Mouse (Mus musculus) intestine, embryonic 14.5 days (tissue): ENCODE data around the gene Rhoj. TPM values are rescaled to one million over a fixed set of nuclear protein-coding genes. Genes with fewer than 3 reads are reported as not detected.

ENCODE experiments used
- ATAC-seq: fragments of 200-750 bp; cut with Nextera tagmentation; replicated peaks from 2 replicates; pipeline ENCODE4 v1.8.0; 2017; ENCODE audit warnings: low read depth, moderate number of reproducible peaks, moderate TSS enrichment, moderate library complexity; ENCODE audit not compliant: low FRiP score, low TSS enrichment
- DNase-seq: peaks from one replicate; pipeline ENCODE4 v3.0.0-alpha.2; 2018; ENCODE audit warnings: low spot score
- H3K27ac ChIP-seq: fragments of 300-500 bp; sonication (generic); 2 replicates; pipeline ENCODE4 v1.5.1; 2014; ENCODE audit warnings: low read depth, mild to moderate bottlenecking, control low read depth
- H3K27me3 ChIP-seq: fragments of 300-500 bp; sonication (generic); replicated peaks from 2 replicates; pipeline ENCODE4 v1.6.1; 2014; ENCODE audit warnings: low read length, control low read depth; ENCODE audit not compliant: control insufficient read depth, insufficient read depth
- H3K36me3 ChIP-seq: fragments of 300-500 bp; sonication (generic); 2 replicates; pipeline ENCODE4 v1.6.1; 2014; ENCODE audit warnings: low read length, control low read depth; ENCODE audit not compliant: control insufficient read depth, insufficient read depth
- H3K4me1 ChIP-seq: fragments of 300-500 bp; sonication (generic); replicated peaks from 2 replicates; pipeline ENCODE4 v1.6.1; 2014; ENCODE audit warnings: low read length, control low read depth, mixed read lengths; ENCODE audit not compliant: control insufficient read depth, insufficient read depth
- H3K4me2 ChIP-seq: fragments of 300-500 bp; sonication (generic); 2 replicates; pipeline ENCODE4 v1.6.1; 2014; ENCODE audit warnings: low read length
- H3K4me3 ChIP-seq: fragments of 300-500 bp; sonication (generic); 2 replicates; pipeline ENCODE4 v1.5.1; 2014; ENCODE audit warnings: low read depth, low read length, control low read depth, mixed read lengths
- H3K9ac ChIP-seq: fragments of 300-500 bp; sonication (generic); 2 replicates; pipeline ENCODE4 v1.6.1; 2014; ENCODE audit warnings: mild to moderate bottlenecking, low read length
- H3K9me3 ChIP-seq: fragments of 300-500 bp; sonication (generic); 2 replicates; pipeline ENCODE4 v1.6.1; 2016; ENCODE audit warnings: low read length, control low read depth; ENCODE audit not compliant: control insufficient read depth
- WGBS: fragments of 180-500 bp; shearing (Covaris S2); extraction: QIAGEN DNeasy Blood & Tissue Kit; methylation state at CpG from one replicate; pipeline ENCODE4 v1.1.7; 2014; 5-methylcytosine and 5-hydroxymethylcytosine counted together
- polyA plus RNA-seq: library from polyadenylated mRNA; unstranded; fragments of >200 nt; fragmentation: Nextera tagmentation; extraction: Ambion mirVana; gene quantifications from 2 replicates; pipeline ENCODE4 v1.2.1, GENCODE M21; 2014

The Rhoj gene
- polyA plus RNA-seq, 1 experiment from 2014 or later: 39.5 TPM

DNA sequence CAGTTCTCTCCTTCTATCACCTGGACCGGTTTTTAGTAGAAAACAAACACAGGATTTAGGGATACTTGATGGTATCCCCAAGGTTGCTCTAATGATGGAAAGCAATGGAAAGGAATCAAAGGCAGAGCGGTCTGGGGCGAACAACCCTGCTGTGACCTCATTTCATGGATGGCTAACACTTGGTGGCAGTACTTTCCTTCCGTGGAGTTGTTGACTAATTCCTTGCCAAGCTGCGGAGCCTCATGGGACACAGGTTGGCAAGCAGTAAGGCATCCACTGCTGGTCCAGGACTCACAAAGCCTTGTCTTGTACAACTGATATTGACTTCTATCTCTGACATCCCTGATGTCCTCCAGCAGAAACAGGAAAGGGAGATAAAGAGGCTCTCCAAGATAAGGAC, 60.4 kb downstream of the Rhoj start:
- Histone ChIP-seq H3K9ac (no peak overlapping the region), H3K4me1 (no peaks in the 10 kb centered on the region), H3K27ac (no peak overlapping the region), H3K4me2 (no peak overlapping the region), H3K9me3 (no peaks in the 10 kb centered on the region), H3K4me3 (no peak overlapping the region), H3K27me3 (no peaks in the 10 kb centered on the region), H3K36me3 (no peaks in the 10 kb centered on the region)
- DNase-seq (no peak), ATAC-seq (no peak)
- WGBS: 84% methylated on average over 5 of the region's 5 CpGs

DNA sequence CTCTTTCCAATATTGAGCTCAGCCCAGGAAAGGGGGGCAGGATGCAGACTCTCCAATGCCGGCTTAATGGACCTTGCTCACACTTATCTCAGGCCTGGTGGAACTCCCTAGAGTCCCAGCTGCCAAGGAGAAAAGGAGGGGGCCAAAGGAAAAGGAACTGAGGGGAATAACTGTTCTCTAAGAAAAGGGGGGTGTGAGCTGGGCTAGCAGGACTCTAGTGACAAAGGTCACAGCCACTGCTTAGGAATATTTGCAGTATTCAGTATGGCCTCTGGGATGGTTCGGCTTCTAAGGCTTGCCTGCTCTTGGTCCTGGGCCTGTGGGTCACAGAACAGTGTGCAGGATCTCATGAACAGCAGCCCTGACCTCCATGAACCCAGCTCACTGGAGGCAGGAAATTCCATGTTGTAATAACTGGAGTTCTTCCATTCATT, 61.3 kb downstream of the Rhoj start:
- no peak for ATAC-seq

GRCm38 (mm10) chr12:75374437-75374836, 66.3 kb downstream of the Rhoj start:
- no peak for DNase-seq
- Histone ChIP-seq H3K9me3 (no peaks in the 10 kb centered on the region), H3K4me1 (no peaks in the 10 kb centered on the region), H3K4me2 (no peak overlapping the region), H3K36me3 (no peaks in the 10 kb centered on the region), H3K9ac (no peak overlapping the region), H3K4me3 (no peak overlapping the region), H3K27me3 (no peaks in the 10 kb centered on the region), H3K27ac (no peak overlapping the region)
- WGBS: 94% methylated on average over 10 of the region's 10 CpGs
- ATAC-seq: no peak

More for the DNA sequence above, 61.3 kb downstream of the Rhoj start:
- H3K27ac ChIP-seq: no peak overlapping the region
- no peaks in the 10 kb centered on the region for H3K4me1 ChIP-seq
- no peak overlapping the region for H3K9ac ChIP-seq
- no peaks in the 10 kb centered on the region for H3K27me3 ChIP-seq
- no peak overlapping the region for H3K4me2 ChIP-seq
- H3K9me3 ChIP-seq: no peaks in the 10 kb centered on the region
- H3K4me3 ChIP-seq: no peak overlapping the region
- WGBS: 66% methylated on average over 2 of the region's 2 CpGs
- DNase-seq: no peak
- no peaks in the 10 kb centered on the region for H3K36me3 ChIP-seq

DNA sequence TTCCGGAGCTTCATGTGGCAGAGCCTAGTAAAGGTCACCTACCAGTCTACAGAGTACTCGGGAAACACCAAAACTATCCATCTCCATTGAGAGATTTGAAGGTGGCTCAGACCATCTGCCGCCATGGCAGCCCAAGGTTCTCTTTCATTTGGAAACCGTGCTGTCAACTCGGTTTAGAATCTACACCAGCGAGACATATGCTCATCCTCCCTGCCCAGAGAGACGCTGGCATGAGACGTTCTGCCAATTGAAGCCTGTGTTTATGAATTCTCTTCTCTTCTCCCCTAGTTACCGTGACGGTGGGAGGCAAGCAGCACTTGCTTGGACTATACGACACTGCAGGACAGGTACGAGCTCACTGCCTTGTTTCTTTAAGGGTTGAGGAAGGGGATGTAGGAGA, 66.9 kb downstream of the Rhoj start:
- no peak for DNase-seq

GRCm38 (mm10) chr12:75376126-75376525, 68.0 kb downstream of the Rhoj start:
- Histone ChIP-seq H3K9me3 (no peaks in the 10 kb centered on the region), H3K4me1 (no peaks in the 10 kb centered on the region), H3K27ac (no peak overlapping the region), H3K9ac (no peak overlapping the region), H3K27me3 (no peaks in the 10 kb centered on the region), H3K36me3 (no peaks in the 10 kb centered on the region), H3K4me2 (no peak overlapping the region), H3K4me3 (no peak overlapping the region)
- DNase-seq (no peak), ATAC-seq (no peak)
- WGBS: 84% methylated on average over 6 of the region's 6 CpGs

More for the DNA sequence above, 66.9 kb downstream of the Rhoj start:
- H3K9ac ChIP-seq: no peak overlapping the region
- H3K4me3 ChIP-seq: no peak overlapping the region
- H3K9me3 ChIP-seq: no peaks in the 10 kb centered on the region
- no peaks in the 10 kb centered on the region for H3K36me3 ChIP-seq
- H3K27me3 ChIP-seq: no peaks in the 10 kb centered on the region
- H3K4me2 ChIP-seq: no peak overlapping the region
- WGBS: 89% methylated on average over 12 of the region's 12 CpGs
- H3K4me1 ChIP-seq: no peaks in the 10 kb centered on the region
- no peak for ATAC-seq
- H3K27ac ChIP-seq: no peak overlapping the region

DNA sequence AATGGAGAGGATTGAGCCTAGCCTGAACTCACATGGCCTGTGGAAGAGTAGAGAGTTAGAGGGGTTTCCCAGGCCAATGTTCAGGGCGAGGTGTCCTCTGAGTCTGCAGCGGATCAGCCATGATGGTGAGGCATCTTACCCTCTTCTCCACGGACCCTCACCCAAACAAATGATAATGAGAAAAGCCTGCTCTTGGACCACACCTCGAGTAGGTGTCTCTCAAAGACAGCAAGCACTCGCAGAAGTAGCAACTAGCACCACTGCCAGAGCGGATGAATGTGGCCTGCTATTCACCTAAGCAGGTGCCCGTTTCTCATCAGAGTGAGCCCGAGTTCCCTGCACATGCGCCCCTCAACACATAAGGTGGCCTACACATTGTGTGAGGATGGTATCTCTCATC, 78.6 kb downstream of the Rhoj start:
- WGBS: 90% methylated on average over 9 of the region's 9 CpGs
- H3K27me3 ChIP-seq: 0 out of 2 replicates have a peak, but pooled peaks cover 3% of the 10 kb centered on the region
- H3K4me3 ChIP-seq: no peak overlapping the region
- DNase-seq (no peak), ATAC-seq (no peak)
- H3K27ac ChIP-seq: no peak overlapping the region
- H3K9ac ChIP-seq: no peak overlapping the region
- H3K4me2 ChIP-seq: no peak overlapping the region
- H3K9me3 ChIP-seq: no peaks in the 10 kb centered on the region
- H3K4me1 ChIP-seq: no peaks in the 10 kb centered on the region
- H3K36me3 ChIP-seq: no peaks in the 10 kb centered on the region

DNA sequence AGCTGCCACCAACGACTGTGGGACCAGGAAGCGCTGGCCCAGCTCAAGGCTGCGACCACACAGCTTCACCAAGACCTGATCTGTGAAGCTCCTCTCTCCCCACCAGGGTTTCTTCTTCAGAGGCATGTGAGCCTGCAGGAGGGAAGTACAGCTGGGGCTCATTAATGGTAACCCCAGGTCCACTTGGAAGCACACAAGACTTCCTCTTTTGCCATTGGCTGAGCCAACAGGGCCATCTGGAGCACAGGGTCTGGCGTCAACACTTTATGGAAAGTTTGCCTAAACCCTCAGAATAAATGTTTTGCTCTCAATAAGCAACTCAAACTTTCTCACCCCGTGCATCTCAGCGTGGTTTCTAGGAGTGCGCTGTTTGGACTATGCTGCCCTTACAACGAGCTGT, 79.0 kb downstream of the Rhoj start:
- 0 out of 2 replicates have a peak, but pooled peaks cover 3% of the 10 kb centered on the region for H3K27me3 ChIP-seq
- ATAC-seq (no peak), DNase-seq (no peak)
- no peaks in the 10 kb centered on the region for H3K4me1 ChIP-seq
- H3K9me3 ChIP-seq: no peaks in the 10 kb centered on the region
- H3K9ac ChIP-seq: no peak overlapping the region
- H3K36me3 ChIP-seq: no peaks in the 10 kb centered on the region
- no peak overlapping the region for H3K27ac ChIP-seq
- 84% methylated on average over 8 of the region's 8 CpGs for WGBS
- H3K4me3 ChIP-seq: no peak overlapping the region
- no peak overlapping the region for H3K4me2 ChIP-seq

- no peak overlapping the region for H3K4me3 ChIP-seq
- 82% methylated on average over 15 of the region's 15 CpGs for WGBS
- no peak for DNase-seq
- ATAC-seq: no peak
- H3K36me3 ChIP-seq: no peaks in the 10 kb centered on the region
- H3K4me1 ChIP-seq: no peaks in the 10 kb centered on the region
- H3K9ac ChIP-seq: no peak overlapping the region
- H3K9me3 ChIP-seq: no peaks in the 10 kb centered on the region
- no peak overlapping the region for H3K27ac ChIP-seq
- 0 out of 2 replicates have a peak, but pooled peaks cover 3% of the 10 kb centered on the region for H3K27me3 ChIP-seq
- no peak overlapping the region for H3K4me2 ChIP-seq
Measured at GRCm38 (mm10) chr12:75387846-75388245, 79.7 kb downstream of the Rhoj start.

DNA sequence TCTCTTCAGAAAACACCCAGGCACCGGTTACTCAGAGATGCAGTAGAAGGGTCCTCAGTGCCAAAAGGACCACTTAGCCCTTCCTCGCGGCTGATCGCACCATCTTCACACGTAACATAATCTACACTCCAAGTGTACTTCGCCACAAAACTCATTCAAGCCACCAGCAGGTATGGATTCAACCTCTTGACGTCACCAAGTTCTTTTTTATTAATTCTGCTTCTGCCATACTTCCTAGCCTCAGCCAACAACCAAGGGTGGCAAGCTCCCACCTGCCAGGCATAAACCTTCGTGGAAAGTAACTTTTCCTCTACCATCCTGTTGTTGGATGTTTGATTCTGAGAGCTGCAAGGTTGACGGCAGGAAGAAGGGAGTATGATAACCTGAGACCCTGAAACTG, 80.4 kb downstream of the Rhoj start:
- Histone ChIP-seq H3K36me3 (no peaks in the 10 kb centered on the region), H3K4me1 (no peaks in the 10 kb centered on the region), H3K4me3 (no peak overlapping the region), H3K9me3 (no peaks in the 10 kb centered on the region), H3K27me3 (0 out of 2 replicates have a peak, but pooled peaks cover 3% of the 10 kb centered on the region), H3K9ac (no peak overlapping the region), H3K4me2 (no peak overlapping the region), H3K27ac (no peak overlapping the region)
- DNase-seq: no peak
- WGBS: 94% methylated on average over 9 of the region's 9 CpGs
- no peak for ATAC-seq
